Mouse (Mus musculus) heart, adult 2 months (tissue): ENCODE results near the gene Gm20662. TPM values are rescaled to one million over a fixed set of nuclear protein-coding genes. Genes with fewer than 3 reads are reported as not detected.

Experiments
- DNase-seq, 2 experiments: peaks; one replicate each; pipeline ENCODE4 v3.0.0; 2021
- H3K27ac ChIP-seq: fragments of 200-600 bp; 2 replicates; pipeline ENCODE4 v1.8.1; 2022
- H3K27me3 ChIP-seq: fragments of 200-500 bp; 2 replicates; pipeline ENCODE4 v1.6.1; 2012; ENCODE audit warnings: mild to moderate bottlenecking, low read length, inconsistent platforms, mixed read lengths; ENCODE audit not compliant: control insufficient read depth, insufficient read depth
- H3K36me3 ChIP-seq: fragments of 200-500 bp; 2 replicates; pipeline ENCODE4 v1.6.1; 2012; ENCODE audit warnings: low read length, inconsistent platforms; ENCODE audit not compliant: control insufficient read depth, insufficient read depth
- H3K4me1 ChIP-seq: fragments of 200-500 bp; 2 replicates; pipeline ENCODE4 v1.6.1; 2011; ENCODE audit warnings: low read length; ENCODE audit not compliant: control insufficient read depth, insufficient read depth
- H3K4me3 ChIP-seq: fragments of 200-600 bp; 2 replicates; pipeline ENCODE4 v1.8.1; 2022
- H3K79me2 ChIP-seq: fragments of 200-500 bp; replicated peaks from 2 replicates; pipeline ENCODE4 v1.6.1; 2012; ENCODE audit warnings: mild to moderate bottlenecking, inconsistent platforms, low read length, moderate library complexity, mixed read lengths; ENCODE audit not compliant: control insufficient read depth, insufficient read depth
- H3K9ac ChIP-seq: fragments of 200-500 bp; 2 replicates; pipeline ENCODE4 v1.6.1; 2012; ENCODE audit warnings: low read depth, mild to moderate bottlenecking, control low read depth, inconsistent platforms, low read length, mixed read lengths
- CTCF ChIP-seq: fragments of 200-600 bp; IDR thresholded peaks from 2 replicates; pipeline ENCODE4 v1.8.1; 2022; ENCODE audit warnings: antibody characterized with exemption, mild to moderate bottlenecking, moderate library complexity
- EP300 ChIP-seq: fragments of 200-500 bp; IDR thresholded peaks from 2 replicates; pipeline ENCODE4 v1.6.1; 2011; ENCODE audit warnings: low read depth, low read length, control low read depth; ENCODE audit not compliant: insufficient read depth
- POLR2A ChIP-seq: fragments of 200-500 bp; IDR thresholded peaks from 2 replicates; pipeline ENCODE4 v1.6.1; 2011; ENCODE audit warnings: mild to moderate bottlenecking, low read depth, low read length, control low read depth; ENCODE audit not compliant: insufficient read depth
- WGBS: fragments of 180-500 bp; shearing (Covaris S2); methylation state at CpG from one replicate; pipeline ENCODE4 v1.1.7; 2018; 5-methylcytosine and 5-hydroxymethylcytosine counted together
- intact Hi-C: fragments of 180-260 bp; cut with DNase I; formaldehyde crosslinking; loops from one replicate; pipeline ENCODE4 v1.15.1; 2025
- polyA plus RNA-seq: library from polyadenylated mRNA; depleted of rRNA; stranded (reverse); fragments of >200 nt; gene quantifications from 2 replicates; pipeline ENCODE4 v1.2.3, GENCODE M21; 2012
- total RNA-seq, 2 experiments: library from RNA; stranded (reverse); gene quantifications; 2 replicates each; pipeline ENCODE4 v1.2.3; 2021

The Gm20662 gene
- total and polyA plus RNA-seq, 3 experiments: 1.4 to 2.3 (median 1.8) TPM

GRCm38 (mm10) chr9:108055061-108055460 is 58.9 kb downstream of the Gm20662 start:
- no peak overlapping the region for H3K27ac ChIP-seq
- peak; percentile 14 to 17 for DNase-seq
- no peak overlapping the region for H3K9ac ChIP-seq
- H3K27me3 ChIP-seq: no peaks in the 10 kb centered on the region
- H3K4me3 ChIP-seq: no peak overlapping the region
- WGBS: 38% methylated on average over 1 of the region's 1 CpGs
- TF ChIP-seq CTCF (no peak), EP300 (no peak), POLR2A (no peak)
- peaks cover 12% of the 10 kb centered on the region for H3K4me1 ChIP-seq
- intact Hi-C loops: no loop called here
- no peaks in the 10 kb centered on the region for H3K36me3 ChIP-seq
- no peaks in the 10 kb centered on the region for H3K79me2 ChIP-seq

GRCm38 (mm10) chr9:108055661-108056237 is 59.6 kb downstream of the Gm20662 start:
- H3K27me3 ChIP-seq: no peaks in the 10 kb centered on the region
- 85% methylated on average over 6 of the region's 6 CpGs for WGBS
- intact Hi-C loops: no loop called here
- no peak overlapping the region for H3K4me3 ChIP-seq
- peaks cover 12% of the 10 kb centered on the region for H3K4me1 ChIP-seq
- DNase-seq: peak in 1 of 2 experiments; percentile 3
- no peak overlapping the region for H3K27ac ChIP-seq
- H3K79me2 ChIP-seq: no peaks in the 10 kb centered on the region
- no peak overlapping the region for H3K9ac ChIP-seq
- H3K36me3 ChIP-seq: no peaks in the 10 kb centered on the region
- TF ChIP-seq POLR2A (no peak), EP300 (no peak)

GRCm38 (mm10) chr9:108056361-108057261 is 60.5 kb downstream of the Gm20662 start:
- H3K4me1 ChIP-seq: peaks cover 12% of the 10 kb centered on the region
- H3K36me3 ChIP-seq: no peaks in the 10 kb centered on the region
- DNase-seq: no peak
- peak overlapping the region; percentile 70 for H3K27ac ChIP-seq
- whole genome bisulfite sequencing: 80% methylated on average over 28 of the region's 28 CpGs
- H3K4me3 ChIP-seq: no peak overlapping the region
- intact Hi-C loops: no loop called here
- no peaks in the 10 kb centered on the region for H3K79me2 ChIP-seq
- H3K9ac ChIP-seq: no peak overlapping the region
- no peaks in the 10 kb centered on the region for H3K27me3 ChIP-seq
- no peak for TF ChIP-seq POLR2A
- TF ChIP-seq CTCF: no peak
- no peak for TF ChIP-seq EP300

- DNase-seq: peak in 1 of 2 experiments; percentile 69
- no peaks in the 10 kb centered on the region for H3K36me3 ChIP-seq
- intact Hi-C loops: no loop called here
- H3K79me2 ChIP-seq: no peaks in the 10 kb centered on the region
- 79% methylated on average over 5 of the region's 5 CpGs for WGBS
- TF ChIP-seq EP300: no peak
- TF ChIP-seq CTCF: no peak
- 0 out of 2 replicates have a peak, but pooled peaks have one; percentile 10 for TF ChIP-seq POLR2A
- no peak overlapping the region for H3K9ac ChIP-seq
- H3K4me3 ChIP-seq: no peak overlapping the region
- H3K4me1 ChIP-seq: peaks cover 12% of the 10 kb centered on the region
- H3K27ac ChIP-seq: peak overlapping the region; percentile 70
- no peaks in the 10 kb centered on the region for H3K27me3 ChIP-seq
Observed at GRCm38 (mm10) chr9:108057262-108057562, 61.1 kb downstream of the Gm20662 start.

GRCm38 (mm10) chr9:108058291-108058690 is 62.1 kb downstream of the Gm20662 start:
- no peaks in the 10 kb centered on the region for H3K27me3 ChIP-seq
- no peaks in the 10 kb centered on the region for H3K36me3 ChIP-seq
- intact Hi-C loops: no loop called here
- H3K4me3 ChIP-seq: no peak overlapping the region
- no peaks in the 10 kb centered on the region for H3K79me2 ChIP-seq
- WGBS: 93% methylated on average over 9 of the region's 9 CpGs
- TF ChIP-seq EP300 (no peak), CTCF (no peak), POLR2A (no peak)
- peaks cover 6% of the 10 kb centered on the region for H3K4me1 ChIP-seq
- no peak overlapping the region for H3K27ac ChIP-seq
- DNase-seq: no peak
- H3K9ac ChIP-seq: no peak overlapping the region

- 94% methylated on average over 3 of the region's 3 CpGs for WGBS
- Histone ChIP-seq H3K27ac (no peak overlapping the region), H3K27me3 (no peaks in the 10 kb centered on the region), H3K36me3 (no peaks in the 10 kb centered on the region), H3K9ac (no peak overlapping the region), H3K4me3 (no peak overlapping the region), H3K4me1 (peaks cover 1% of the 10 kb centered on the region; the same call in 1 of the 2 replicates), H3K79me2 (no peaks in the 10 kb centered on the region)
- intact Hi-C loops: loop anchor here (10.0 kb wide), 1 partner anchor 287 kb away; the partner anchor contains the start of gene Rbm5
- DNase-seq: no peak
- TF ChIP-seq EP300 (no peak), CTCF (no peak), POLR2A (no peak)
Observed at GRCm38 (mm10) chr9:108062142-108062541, 66.0 kb downstream of the Gm20662 start.
